Mouse (Mus musculus) heart, postnatal 0 days (tissue): ENCODE measurements around the gene Lxn.

ENCODE experiments used
- CTCF ChIP-seq: IDR thresholded peaks from 2 replicates; pipeline ENCODE4 v1.5.1; 2016; ENCODE audit warnings: antibody characterized with exemption, control low read depth, low read depth
- EP300 ChIP-seq: IDR thresholded peaks from 2 replicates; pipeline ENCODE4 v1.6.1; 2016; ENCODE audit warnings: antibody characterized with exemption, low read depth

DNA sequence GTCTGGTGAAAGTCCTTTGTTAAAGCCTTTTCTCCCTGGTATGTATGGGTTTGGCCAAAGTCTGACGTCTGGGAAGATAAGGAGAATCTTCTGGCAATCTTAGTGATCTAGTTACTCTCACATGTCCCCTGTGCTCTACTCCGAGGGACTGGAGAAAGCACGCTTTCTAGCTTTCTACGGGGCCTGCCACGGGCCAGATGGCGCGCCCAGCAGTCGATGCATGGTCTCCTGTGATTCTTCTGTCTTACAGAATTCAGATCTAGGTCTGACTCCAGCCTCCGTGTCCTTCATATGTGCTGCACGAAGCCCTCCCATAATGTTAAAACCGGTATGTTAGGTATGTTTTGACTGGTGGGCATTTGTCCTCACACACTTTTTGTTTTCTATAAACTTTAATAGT is 16.1 kb upstream of the Lxn start:
- TF ChIP-seq CTCF: no peak
- TF ChIP-seq EP300: no peak
